Mouse (Mus musculus) heart, adult 2 months (tissue): Measurements from ENCODE around the gene Cntfr.

Source experiments
- EP300 ChIP-seq: fragments of 200-500 bp; IDR thresholded peaks from 2 replicates; pipeline ENCODE4 v1.6.1; 2011; ENCODE audit warnings: low read depth, low read length, control low read depth; ENCODE audit not compliant: insufficient read depth
- POLR2A ChIP-seq: fragments of 200-500 bp; IDR thresholded peaks from 2 replicates; pipeline ENCODE4 v1.6.1; 2011; ENCODE audit warnings: mild to moderate bottlenecking, low read depth, low read length, control low read depth; ENCODE audit not compliant: insufficient read depth

- TF ChIP-seq POLR2A (no peak), EP300 (no peak)
Observed at GRCm38 (mm10) chr4:41712421-41713196, 15.7 kb upstream of the Cntfr start.
